Mouse (Mus musculus) embryonic facial prominence, embryonic 14.5 days (tissue): ENCODE measurements around the gene Apoe. TPM values are rescaled to one million over a fixed set of nuclear protein-coding genes. Genes with fewer than 3 reads are reported as not detected.

Source experiments
- ATAC-seq: fragments of 200-750 bp; cut with Nextera tagmentation; 2 replicates; pipeline ENCODE4 v1.8.0; 2017; ENCODE audit warnings: low read depth, moderate number of reproducible peaks, moderate TSS enrichment
- DNase-seq: peaks from one replicate; pipeline ENCODE4 v3.0.0-alpha.2; 2015; ENCODE audit warnings: low spot score
- H3K27ac ChIP-seq: fragments of 300-500 bp; sonication (generic); replicated peaks from 2 replicates; pipeline ENCODE4 v1.5.1; 2014; ENCODE audit warnings: low read depth, mild to moderate bottlenecking, low read length, moderate library complexity
- H3K27me3 ChIP-seq: fragments of 300-500 bp; sonication (generic); replicated peaks from 2 replicates; pipeline ENCODE4 v1.6.1; 2014; ENCODE audit warnings: low read length; ENCODE audit not compliant: control insufficient read depth, insufficient read depth
- H3K36me3 ChIP-seq: fragments of 300-500 bp; sonication (generic); 2 replicates; pipeline ENCODE4 v1.6.1; 2014; ENCODE audit warnings: low read length, mixed read lengths; ENCODE audit not compliant: control insufficient read depth, insufficient read depth
- H3K4me1 ChIP-seq: fragments of 300-500 bp; sonication (generic); 2 replicates; pipeline ENCODE4 v1.6.1; 2014; ENCODE audit warnings: antibody characterized with exemption, low read length; ENCODE audit not compliant: control insufficient read depth, insufficient read depth
- H3K4me2 ChIP-seq: fragments of 300-500 bp; sonication (generic); 2 replicates; pipeline ENCODE4 v1.6.1; 2014; ENCODE audit warnings: low read depth, mild to moderate bottlenecking, low read length, moderate library complexity, mixed read lengths
- H3K4me3 ChIP-seq: fragments of 300-500 bp; sonication (generic); 2 replicates; pipeline ENCODE4 v1.5.1; 2014; ENCODE audit warnings: low read depth, mild to moderate bottlenecking, low read length
- H3K9ac ChIP-seq: fragments of 300-500 bp; sonication (generic); 2 replicates; pipeline ENCODE4 v1.6.1; 2014; ENCODE audit warnings: low read depth, mild to moderate bottlenecking, low read length, moderate library complexity, mixed read lengths
- H3K9me3 ChIP-seq: fragments of 300-500 bp; sonication (generic); 2 replicates; pipeline ENCODE4 v1.6.1; 2016; ENCODE audit warnings: low read length; ENCODE audit not compliant: control insufficient read depth
- WGBS: fragments of 180-500 bp; shearing (Covaris S2); extraction: QIAGEN DNeasy Blood & Tissue Kit; methylation state at CpG from one replicate; pipeline ENCODE4 v1.1.7; 2014; 5-methylcytosine and 5-hydroxymethylcytosine counted together
- polyA plus RNA-seq: library from polyadenylated mRNA; unstranded; fragments of >200 nt; fragmentation: Nextera tagmentation; extraction: Ambion mirVana; gene quantifications from 2 replicates; pipeline ENCODE4 v1.2.1, GENCODE M21; 2014

The Apoe gene
- polyA plus RNA-seq, 1 experiment from 2014 or later, result 510 TPM

DNA sequence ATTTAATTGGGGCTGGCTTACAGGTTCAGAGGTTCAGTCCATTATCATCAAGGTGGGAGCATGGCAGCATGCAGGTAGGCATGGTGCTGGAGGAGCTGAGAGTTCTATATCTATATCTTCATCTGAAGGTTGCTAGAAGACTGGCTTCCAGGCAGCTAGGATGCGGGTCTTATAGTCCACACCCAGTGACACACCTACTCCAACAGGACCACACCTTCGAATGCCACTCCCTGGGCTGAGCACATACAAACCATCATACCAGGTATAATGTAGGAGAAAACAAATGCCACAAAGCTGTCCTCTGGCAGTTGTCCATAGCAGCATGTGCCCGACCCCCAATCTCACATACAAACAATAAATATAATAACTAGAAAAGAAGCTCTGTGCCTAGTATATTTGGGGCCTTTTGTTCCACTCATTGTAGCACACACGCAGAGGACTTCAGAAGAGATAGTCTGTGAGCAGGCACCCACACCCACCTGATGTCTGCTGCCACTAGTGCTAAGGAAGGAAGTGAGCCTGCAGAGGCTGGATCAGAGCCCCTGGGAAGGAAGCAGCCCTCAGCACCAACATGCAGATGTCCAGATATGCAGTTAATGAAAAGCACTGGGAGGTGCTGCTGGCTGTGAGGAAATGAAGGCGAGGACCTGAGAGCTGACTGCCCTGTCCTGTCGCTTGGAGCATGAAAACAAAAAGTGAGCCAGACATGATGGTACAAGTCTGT, 47.8 kb downstream of the Apoe start:
- H3K9ac ChIP-seq, result no peak overlapping the region
- H3K36me3 ChIP-seq, result peaks cover 82% of the 10 kb centered on the region
- no peak overlapping the region for H3K4me3 ChIP-seq
- no peaks in the 10 kb centered on the region for H3K4me1 ChIP-seq
- H3K4me2 ChIP-seq, result no peak overlapping the region
- WGBS, result 88% methylated on average over 6 of the region's 6 CpGs
- no peak overlapping the region for H3K27ac ChIP-seq
- H3K9me3 ChIP-seq, result no peaks in the 10 kb centered on the region
- DNase-seq, result no peak
- no peaks in the 10 kb centered on the region for H3K27me3 ChIP-seq
- no peak for ATAC-seq

Other genes with a start within 250 kb of the Apoe start
- gene Mark4, start 240.4 kb downstream of the Apoe start, polyA plus RNA-seq, result 10.5 and 10.9 TPM in 2 replicates
- 1.4 and 1.7 TPM in 2 replicates for gene Exoc3l2, start 235.9 kb downstream of the Apoe start, polyA plus RNA-seq
- gene Bloc1s3, start 190.8 kb downstream of the Apoe start, polyA plus RNA-seq, result 0.74 and 0.93 TPM in 2 replicates
- 61.8 and 67.3 TPM in 2 replicates for gene Trappc6a, start 190.8 kb downstream of the Apoe start, polyA plus RNA-seq
- gene Nkpd1, start 181.3 kb downstream of the Apoe start, polyA plus RNA-seq, result 0.14 and 0.42 TPM in 2 replicates
- gene Ppp1r37, start 136.1 kb downstream of the Apoe start, polyA plus RNA-seq, result 4.9 and 5.7 TPM in 2 replicates
- gene Zfp296, start 121.9 kb downstream of the Apoe start, polyA plus RNA-seq, result 0.48 and 1.2 TPM in 2 replicates
- gene Gemin7, start 121.6 kb downstream of the Apoe start, polyA plus RNA-seq, result 142 and 151 TPM in 2 replicates
- 36.0 and 47.5 TPM in 2 replicates for gene Clasrp, start 94.7 kb downstream of the Apoe start, polyA plus RNA-seq
- 9.9 and 11.5 TPM in 2 replicates for gene Relb, start 69.8 kb downstream of the Apoe start, polyA plus RNA-seq
- 77.9 and 87.9 TPM in 2 replicates for gene Clptm1, start 34.2 kb downstream of the Apoe start, polyA plus RNA-seq
- 0.78 and 0.80 TPM in 2 replicates for gene Apoc2, start 21.2 kb downstream of the Apoe start, polyA plus RNA-seq
- gene Gm44805, start 17.8 kb downstream of the Apoe start, polyA plus RNA-seq, result not detected in 2 replicates
- gene Apoc4, start 17.7 kb downstream of the Apoe start, polyA plus RNA-seq, result not detected in 2 replicates
- 16.1 and 19.0 TPM in 2 replicates for gene Apoc1, start 6.5 kb downstream of the Apoe start, polyA plus RNA-seq
- 114 and 125 TPM in 2 replicates for gene Tomm40, start 16.2 kb upstream of the Apoe start, polyA plus RNA-seq
- 55.2 and 62.0 TPM in 2 replicates for gene Nectin2, start 51.3 kb upstream of the Apoe start, polyA plus RNA-seq
- 101 and 114 TPM in 2 replicates for gene Bcam, start 71.8 kb upstream of the Apoe start, polyA plus RNA-seq
- gene Cblc, start 97.6 kb upstream of the Apoe start, polyA plus RNA-seq, result 4.7 TPM in 2 replicates
- 4.3 and 4.6 TPM in 2 replicates for gene Bcl3, start 123.6 kb upstream of the Apoe start, polyA plus RNA-seq
- 0.69 and 0.75 TPM in 2 replicates for gene Gm19345, start 152.8 kb upstream of the Apoe start, polyA plus RNA-seq
- gene Ceacam16, start 162.1 kb upstream of the Apoe start, polyA plus RNA-seq, result not detected in 2 replicates
- 1.2 TPM in 2 replicates for gene Ceacam19, start 188.8 kb upstream of the Apoe start, polyA plus RNA-seq
- 9.0 and 10.2 TPM in 2 replicates for gene Pvr, start 222.0 kb upstream of the Apoe start, polyA plus RNA-seq